Mouse (Mus musculus) midbrain, embryonic 14.5 days (tissue): Measurements from ENCODE around the gene Olfr920. TPM values are rescaled to one million over a fixed set of nuclear protein-coding genes. Genes with fewer than 3 reads are reported as not detected.

Experiments
- ATAC-seq: fragments of 200-750 bp; cut with Nextera tagmentation; 2 replicates; pipeline ENCODE4 v1.8.0; 2017; ENCODE audit warnings: moderate number of reproducible peaks, moderate library complexity; ENCODE audit not compliant: low FRiP score, low TSS enrichment
- DNase-seq: peaks from one replicate; pipeline ENCODE4 v3.0.0-alpha.2; 2015
- H3K27ac ChIP-seq: fragments of 300-500 bp; sonication (generic); replicated peaks from 2 replicates; pipeline ENCODE4 v1.5.1; 2014; ENCODE audit warnings: mild to moderate bottlenecking, low read depth, low read length, moderate library complexity
- H3K27me3 ChIP-seq: fragments of 300-500 bp; sonication (generic); 2 replicates; pipeline ENCODE4 v1.6.1; 2014; ENCODE audit warnings: low read length, control low read depth, mixed read lengths; ENCODE audit not compliant: control insufficient read depth, insufficient read depth
- H3K36me3 ChIP-seq: fragments of 300-500 bp; sonication (generic); 2 replicates; pipeline ENCODE4 v1.6.1; 2014; ENCODE audit warnings: low read length, control low read depth; ENCODE audit not compliant: control insufficient read depth, insufficient read depth
- H3K4me1 ChIP-seq: fragments of 300-500 bp; sonication (generic); 2 replicates; pipeline ENCODE4 v1.6.1; 2014; ENCODE audit warnings: mild to moderate bottlenecking, antibody characterized with exemption, low read length, control low read depth; ENCODE audit not compliant: control insufficient read depth, insufficient read depth
- H3K4me2 ChIP-seq: fragments of 300-500 bp; sonication (generic); 2 replicates; pipeline ENCODE4 v1.6.1; 2014; ENCODE audit warnings: mild to moderate bottlenecking, low read length, moderate library complexity
- H3K4me3 ChIP-seq: fragments of 300-500 bp; sonication (generic); replicated peaks from 2 replicates; pipeline ENCODE4 v1.5.1; 2014; ENCODE audit warnings: low read depth, low read length
- H3K9ac ChIP-seq: fragments of 300-500 bp; sonication (generic); replicated peaks from 2 replicates; pipeline ENCODE4 v1.6.1; 2014; ENCODE audit warnings: mild to moderate bottlenecking, low read length, moderate library complexity
- H3K9me3 ChIP-seq: fragments of 300-500 bp; sonication (generic); 2 replicates; pipeline ENCODE4 v1.6.1; 2016; ENCODE audit warnings: low read length, control low read depth, mixed read lengths; ENCODE audit not compliant: control insufficient read depth
- WGBS: fragments of 180-500 bp; shearing (Covaris S2); extraction: QIAGEN DNeasy Blood & Tissue Kit; methylation state at CpG from one replicate; pipeline ENCODE4 v1.1.7; 2014; 5-methylcytosine and 5-hydroxymethylcytosine counted together
- polyA plus RNA-seq: library from polyadenylated mRNA; unstranded; fragments of >200 nt; fragmentation: Nextera tagmentation; extraction: Ambion mirVana; gene quantifications from 2 replicates; pipeline ENCODE4 v1.2.1, GENCODE M21; 2014

Gene Olfr920
- polyA plus RNA-seq = not detected in 2 replicates

DNA sequence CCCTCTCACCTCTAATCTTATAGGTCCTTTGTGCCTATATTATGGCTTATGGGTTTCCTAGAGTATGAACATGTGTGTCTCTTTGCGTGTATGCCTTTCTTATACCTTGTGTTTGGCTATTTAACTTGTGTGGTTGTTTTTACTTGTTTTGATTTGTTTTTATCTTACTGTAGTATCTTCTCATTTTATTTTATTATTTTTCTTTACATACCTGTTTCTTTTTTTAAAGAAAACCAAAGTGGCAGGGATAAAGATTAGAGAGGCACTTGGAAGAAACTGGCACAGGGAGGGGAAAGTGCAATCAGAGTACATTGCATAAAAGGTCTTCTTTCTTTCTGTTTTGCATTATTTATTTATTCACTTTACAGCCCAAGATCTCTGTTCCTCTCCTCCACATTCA is at the start of gene Olfr920:
Gene Olfr920 (plus strand): TSS at position 301 of the 400 bp plus-strand sequence.
- Histone ChIP-seq H3K27ac (no peak within 1 kb of the TSS), H3K4me1 (no peaks in the 10 kb centered on the region), H3K4me2 (no peak within 1 kb of the TSS), H3K9me3 (no peaks in the 10 kb centered on the region), H3K36me3 (no peaks in the 10 kb centered on the region), H3K4me3 (no peak within 1 kb of the TSS), H3K27me3 (no peaks in the 10 kb centered on the region), H3K9ac (no peak within 1 kb of the TSS)
- 90% methylated on average over 1 of the region's 1 CpGs for WGBS
- DNase-seq = no peak
- ATAC-seq = no peak

DNA sequence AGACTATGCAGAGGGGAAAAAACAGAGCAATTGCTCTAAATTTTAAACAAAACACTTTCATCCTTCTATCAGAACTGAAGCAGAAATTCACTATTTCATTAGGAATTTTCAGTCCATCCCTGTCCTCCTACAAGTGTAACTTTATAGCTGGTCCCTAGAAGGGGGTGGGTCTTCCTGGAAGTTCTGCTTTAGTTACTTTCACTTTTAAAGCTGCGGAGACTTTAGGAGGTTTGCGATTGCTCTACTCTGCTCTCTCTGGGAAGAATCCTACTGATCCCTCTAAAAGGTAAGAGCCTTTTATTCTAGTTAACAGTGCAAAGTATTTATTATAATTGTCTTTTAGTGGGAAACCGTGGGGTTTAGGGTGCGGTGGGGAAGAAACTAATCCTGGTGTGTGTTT is 34.0 kb upstream of the Olfr920 start, which contains the start of gene Vwa5a:
Gene Vwa5a (plus strand): TSS at position 167 of the 400 bp plus-strand sequence.
- Histone ChIP-seq H3K36me3 (no peaks in the 10 kb centered on the region), H3K4me3 (peak within 1 kb of the TSS; percentile 30), H3K9me3 (no peaks in the 10 kb centered on the region), H3K4me2 (peak within 1 kb of the TSS; percentile 41), H3K4me1 (0 out of 2 replicates have a peak, but pooled peaks cover 5% of the 10 kb centered on the region), H3K9ac (peak within 1 kb of the TSS; percentile 31; the same call in 1 of the 2 replicates), H3K27ac (no peak within 1 kb of the TSS), H3K27me3 (no peaks in the 10 kb centered on the region)
- DNase-seq (peak; percentile 49), ATAC-seq (no peak)
- WGBS = 3% methylated on average over 4 of the region's 4 CpGs

DNA sequence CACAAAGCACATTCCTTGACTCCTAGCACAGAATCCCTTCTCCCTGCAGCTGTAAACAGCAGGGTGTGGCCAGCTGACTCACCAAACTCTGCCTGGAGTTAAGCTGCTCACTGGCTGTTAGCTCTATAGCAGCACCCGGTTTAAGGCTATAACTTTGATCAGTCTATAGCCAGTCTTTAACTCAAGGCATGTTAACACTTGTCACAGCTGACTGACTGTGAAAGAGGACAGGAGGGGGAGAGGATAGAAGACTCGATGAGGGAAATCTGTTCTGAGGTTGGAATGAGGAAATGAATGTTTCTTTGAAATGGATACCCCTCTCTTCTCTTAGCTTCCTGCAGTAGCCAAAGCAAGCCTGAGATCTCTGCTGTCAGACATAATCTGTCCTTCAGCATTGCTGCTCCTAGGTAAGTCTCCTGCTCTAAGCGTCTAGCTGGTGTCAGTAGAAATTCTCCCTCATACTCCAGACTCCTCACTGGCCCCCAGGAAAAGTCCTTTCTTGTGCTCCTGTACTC is 33.1 kb upstream of the Olfr920 start:
- Histone ChIP-seq H3K27ac (no peak overlapping the region), H3K4me3 (peak overlapping the region; percentile 30), H3K4me2 (peak overlapping the region; percentile 41), H3K36me3 (no peaks in the 10 kb centered on the region), H3K9ac (no peak overlapping the region), H3K9me3 (no peaks in the 10 kb centered on the region), H3K4me1 (0 out of 2 replicates have a peak, but pooled peaks cover 5% of the 10 kb centered on the region), H3K27me3 (no peaks in the 10 kb centered on the region)
- DNase-seq (peak; percentile 14), ATAC-seq (no peak)
- 5% methylated on average over 3 of the region's 3 CpGs for WGBS

DNA sequence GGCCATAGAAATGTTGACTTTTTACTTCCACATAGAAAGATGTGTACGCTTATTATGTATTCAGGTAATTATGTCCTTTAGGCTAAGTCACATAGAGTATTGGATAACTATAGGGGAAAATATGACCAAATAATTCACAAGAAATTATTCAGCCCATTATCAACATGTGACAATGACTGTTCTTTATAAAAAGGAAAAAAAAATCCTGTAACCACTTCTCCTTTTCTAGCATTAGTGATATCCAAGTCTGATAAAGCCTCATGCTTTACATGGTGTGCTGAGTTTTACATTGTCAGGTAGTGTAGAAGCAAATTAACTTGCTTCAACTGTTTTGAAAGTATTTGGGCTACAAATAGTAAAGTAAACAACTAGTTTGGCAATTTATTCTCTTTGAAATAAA is 28.1 kb upstream of the Olfr920 start:
- Histone ChIP-seq H3K36me3 (no peaks in the 10 kb centered on the region), H3K4me3 (no peak overlapping the region), H3K27me3 (no peaks in the 10 kb centered on the region), H3K9ac (no peak overlapping the region), H3K27ac (no peak overlapping the region), H3K4me2 (no peak overlapping the region), H3K9me3 (no peaks in the 10 kb centered on the region), H3K4me1 (no peaks in the 10 kb centered on the region)
- no peak for DNase-seq
- 97% methylated on average over 1 of the region's 1 CpGs for WGBS
- ATAC-seq = no peak

DNA sequence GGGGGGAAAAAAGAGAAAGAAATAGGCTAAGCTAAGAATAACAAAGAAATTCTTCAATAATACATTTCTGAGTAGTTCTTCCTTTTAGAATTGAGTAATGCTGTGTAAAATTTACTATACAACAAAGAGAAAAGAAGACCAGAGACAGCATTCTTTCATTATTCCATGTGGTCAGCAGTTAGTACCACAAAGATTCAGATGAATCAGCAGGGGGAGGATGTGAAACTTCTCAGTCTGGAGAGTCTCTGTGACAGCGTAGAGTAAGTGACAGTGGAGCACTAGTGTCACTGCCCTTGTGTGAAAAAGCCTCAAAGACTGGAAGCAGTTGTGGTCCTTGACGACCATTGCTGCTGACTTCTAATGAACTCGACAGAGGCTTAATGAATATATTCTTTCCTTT is 23.9 kb upstream of the Olfr920 start:
- no peak for ATAC-seq
- no peaks in the 10 kb centered on the region for H3K4me1 ChIP-seq
- no peak overlapping the region for H3K4me3 ChIP-seq
- no peak overlapping the region for H3K27ac ChIP-seq
- H3K4me2 ChIP-seq = no peak overlapping the region
- DNase-seq = no peak
- H3K9me3 ChIP-seq = no peaks in the 10 kb centered on the region
- no peak overlapping the region for H3K9ac ChIP-seq
- no peaks in the 10 kb centered on the region for H3K36me3 ChIP-seq
- H3K27me3 ChIP-seq = no peaks in the 10 kb centered on the region
- WGBS = 82% methylated on average over 3 of the region's 3 CpGs

DNA sequence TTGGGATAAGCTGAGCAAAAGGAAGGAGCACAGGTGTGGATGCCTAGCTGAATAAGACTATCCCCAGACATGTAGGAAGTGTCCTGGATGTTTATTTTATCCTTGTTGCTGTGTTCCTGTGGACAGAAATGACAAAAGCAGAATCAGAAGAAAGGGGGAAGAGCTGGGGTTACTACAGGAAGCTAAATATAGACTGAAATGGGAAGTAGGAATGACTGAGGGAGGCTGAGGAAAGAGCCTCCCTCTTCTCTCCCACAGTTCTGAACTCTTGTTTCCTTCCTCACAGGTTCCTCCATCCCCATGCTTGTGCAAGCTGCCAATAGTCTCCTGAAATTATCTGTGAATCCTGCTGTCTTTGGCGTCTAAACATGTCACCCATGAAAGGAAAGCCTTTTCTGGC is 10.7 kb upstream of the Olfr920 start:
- Histone ChIP-seq H3K4me3 (no peak overlapping the region), H3K9me3 (no peaks in the 10 kb centered on the region), H3K36me3 (no peaks in the 10 kb centered on the region), H3K4me2 (no peak overlapping the region), H3K27me3 (no peaks in the 10 kb centered on the region), H3K4me1 (no peaks in the 10 kb centered on the region), H3K27ac (no peak overlapping the region), H3K9ac (no peak overlapping the region)
- ATAC-seq (no peak), DNase-seq (no peak)
- WGBS = 80% methylated on average over 1 of the region's 1 CpGs

DNA sequence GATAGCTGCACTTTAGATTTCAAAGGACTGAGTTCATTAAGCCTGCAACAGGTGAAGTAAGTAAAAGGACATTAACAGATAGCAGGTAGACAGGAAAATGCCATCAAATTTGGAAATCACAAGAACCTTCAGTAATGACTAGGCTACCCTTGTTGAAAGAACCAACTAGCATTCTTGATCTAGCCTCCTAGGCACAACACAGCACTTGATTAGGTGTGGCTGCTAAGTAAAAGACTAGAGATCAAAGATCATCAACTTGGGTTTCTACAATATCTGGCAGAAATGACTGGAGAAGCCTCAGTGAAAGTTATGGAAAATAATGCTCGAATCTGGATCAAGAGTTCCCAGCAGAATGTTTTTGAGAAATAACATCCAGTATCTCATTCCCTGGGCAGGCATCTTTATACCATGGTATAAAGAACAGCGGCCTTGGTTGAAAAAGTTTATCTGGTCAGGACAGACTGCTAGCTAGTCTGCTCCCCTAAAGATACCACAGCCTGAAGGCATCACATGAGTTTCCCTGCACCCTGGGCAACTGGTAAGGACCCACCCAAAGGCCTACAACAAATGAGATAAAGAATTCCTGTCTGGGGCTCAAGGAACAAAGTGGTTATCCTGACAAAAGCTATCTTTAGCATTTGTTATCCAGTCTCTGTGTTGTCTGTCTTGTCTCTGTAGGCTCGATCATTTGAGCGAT is 7.3 kb upstream of the Olfr920 start:
- Histone ChIP-seq H3K27ac (no peak overlapping the region), H3K9ac (no peak overlapping the region), H3K4me2 (no peak overlapping the region), H3K4me1 (no peaks in the 10 kb centered on the region), H3K27me3 (no peaks in the 10 kb centered on the region), H3K36me3 (no peaks in the 10 kb centered on the region), H3K4me3 (no peak overlapping the region), H3K9me3 (no peaks in the 10 kb centered on the region)
- ATAC-seq = no peak
- DNase-seq = no peak
- WGBS = 93% methylated on average over 4 of the region's 4 CpGs

DNA sequence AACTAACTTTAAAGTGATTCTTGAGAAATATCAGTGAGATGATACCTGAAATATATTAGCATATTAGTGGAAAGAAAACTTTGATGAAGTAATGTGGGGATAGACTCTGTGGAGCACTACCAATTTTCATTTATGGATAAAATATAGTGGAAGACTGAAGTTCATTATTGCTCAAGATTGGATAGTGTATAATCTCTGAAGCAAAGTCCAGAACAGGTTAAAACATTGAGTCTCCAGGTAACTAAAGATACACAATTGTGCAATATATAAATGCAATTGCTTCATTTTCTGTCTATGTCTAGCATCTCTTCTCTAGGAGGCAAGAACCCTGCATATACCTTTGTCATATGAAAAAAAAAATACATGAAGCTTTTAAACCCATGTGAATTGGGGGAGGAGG is 20.7 kb downstream of the Olfr920 start, which contains the start of gene Olfr921:
Gene Olfr921 (plus strand): TSS at position 301 of the 400 bp plus-strand sequence.
- ATAC-seq (no peak), DNase-seq (no peak)
- Histone ChIP-seq H3K4me2 (no peak within 1 kb of the TSS), H3K4me1 (no peaks in the 10 kb centered on the region), H3K36me3 (no peaks in the 10 kb centered on the region), H3K9ac (no peak within 1 kb of the TSS), H3K27ac (no peak within 1 kb of the TSS), H3K9me3 (no peaks in the 10 kb centered on the region), H3K27me3 (no peaks in the 10 kb centered on the region), H3K4me3 (no peak within 1 kb of the TSS)

DNA sequence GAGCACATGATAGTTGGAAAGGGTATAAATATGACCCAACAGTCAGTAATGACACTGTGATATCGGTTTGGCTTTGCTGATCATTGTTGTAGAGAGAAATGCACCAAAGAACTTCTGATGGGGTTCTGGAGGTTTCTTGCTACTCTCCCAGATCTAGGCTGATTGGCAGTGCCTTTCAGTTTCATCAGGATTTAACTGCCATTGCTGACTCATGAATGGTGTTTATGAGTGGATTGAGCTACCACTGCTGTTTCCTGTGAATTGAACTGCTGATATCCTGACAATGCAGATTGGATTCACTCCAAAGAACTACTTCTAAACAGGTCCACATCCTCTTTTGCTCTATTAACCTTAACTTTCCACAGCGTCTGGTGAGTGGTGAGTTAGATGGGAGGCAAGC is 40.6 kb downstream of the Olfr920 start:
- Histone ChIP-seq H3K4me2 (no peak overlapping the region), H3K9me3 (no peaks in the 10 kb centered on the region), H3K27ac (no peak overlapping the region), H3K4me1 (no peaks in the 10 kb centered on the region), H3K4me3 (no peak overlapping the region), H3K9ac (no peak overlapping the region), H3K36me3 (no peaks in the 10 kb centered on the region), H3K27me3 (no peaks in the 10 kb centered on the region)
- 80% methylated on average over 2 of the region's 2 CpGs for WGBS
- no peak for DNase-seq
- no peak for ATAC-seq
